Mouse (Mus musculus) natural killer cell, adult 2 months (primary cell): ENCODE data around the gene Mast4.

Experiments
- DNase-seq, 2 experiments: peaks; one replicate each; pipeline ENCODE4 v3.0.0; 2022; ENCODE audit warnings: low spot score in 2 of 2

Gene Mast4

DNA sequence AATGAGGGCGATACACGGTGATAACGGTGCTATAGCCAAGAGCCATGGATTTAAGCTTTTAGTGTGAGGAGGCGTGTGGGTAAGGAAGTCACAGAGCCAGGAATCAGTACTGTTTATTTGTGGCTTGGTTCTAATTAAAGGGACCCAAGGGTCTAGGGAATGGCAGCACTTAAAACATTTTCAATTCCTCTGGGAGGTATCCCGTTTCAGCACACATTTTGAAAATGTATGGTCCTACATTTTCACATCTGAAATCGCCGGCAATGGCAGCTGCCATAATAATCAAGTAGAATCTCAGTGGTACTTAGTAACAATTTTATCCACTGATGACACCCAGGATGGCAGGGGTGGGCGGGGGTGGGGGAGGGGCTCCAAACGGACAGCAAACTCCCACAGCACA lies 531.1 kb downstream of the Mast4 start:
- no peak for DNase-seq

DNA sequence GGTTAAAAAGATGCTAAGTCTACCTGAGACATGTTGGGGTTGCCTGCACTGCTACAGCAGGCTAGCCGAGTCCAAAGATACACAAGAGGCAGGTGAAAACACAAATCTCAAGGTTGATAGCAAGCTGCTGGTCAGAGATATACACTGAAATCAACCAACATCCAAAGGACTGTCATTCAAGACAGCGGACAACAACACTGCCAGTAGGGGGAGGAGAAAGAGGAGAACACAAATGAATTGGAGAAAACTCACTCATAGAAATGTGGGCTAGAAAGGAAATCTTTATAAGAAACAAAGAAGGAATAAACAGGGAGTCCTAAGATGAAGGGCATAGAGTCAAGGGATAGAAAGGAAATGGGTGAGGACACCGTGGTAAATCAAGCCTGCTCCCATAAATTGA lies 542.1 kb downstream of the Mast4 start:
- DNase-seq: no peak

DNA sequence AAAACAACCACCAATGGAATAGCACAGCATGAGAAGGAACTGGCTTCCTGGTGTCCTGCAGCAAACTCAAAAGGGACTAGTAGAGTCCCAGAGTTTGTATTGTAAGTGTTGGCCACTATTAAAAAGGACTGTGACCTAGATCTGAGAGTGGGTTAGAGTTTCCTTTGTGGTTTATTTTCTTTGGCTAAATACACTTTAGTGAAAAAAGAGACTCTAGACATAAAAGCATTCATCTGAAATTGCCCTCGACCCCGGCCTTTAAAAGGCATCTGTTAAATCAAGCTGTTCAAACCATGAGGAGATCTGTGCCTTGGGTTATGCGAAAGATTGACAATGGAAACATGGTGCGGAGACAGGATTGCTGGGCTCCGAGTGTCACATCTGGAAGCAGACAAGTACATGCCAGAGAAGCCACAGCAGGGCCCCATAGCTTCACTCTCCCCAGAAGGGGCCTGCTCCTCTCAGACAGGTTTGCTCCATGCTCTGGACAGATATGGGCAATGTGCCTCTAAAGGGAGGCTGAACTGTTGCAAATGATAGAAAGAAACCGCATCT lies 543.6 kb downstream of the Mast4 start:
- DNase-seq: no peak

DNA sequence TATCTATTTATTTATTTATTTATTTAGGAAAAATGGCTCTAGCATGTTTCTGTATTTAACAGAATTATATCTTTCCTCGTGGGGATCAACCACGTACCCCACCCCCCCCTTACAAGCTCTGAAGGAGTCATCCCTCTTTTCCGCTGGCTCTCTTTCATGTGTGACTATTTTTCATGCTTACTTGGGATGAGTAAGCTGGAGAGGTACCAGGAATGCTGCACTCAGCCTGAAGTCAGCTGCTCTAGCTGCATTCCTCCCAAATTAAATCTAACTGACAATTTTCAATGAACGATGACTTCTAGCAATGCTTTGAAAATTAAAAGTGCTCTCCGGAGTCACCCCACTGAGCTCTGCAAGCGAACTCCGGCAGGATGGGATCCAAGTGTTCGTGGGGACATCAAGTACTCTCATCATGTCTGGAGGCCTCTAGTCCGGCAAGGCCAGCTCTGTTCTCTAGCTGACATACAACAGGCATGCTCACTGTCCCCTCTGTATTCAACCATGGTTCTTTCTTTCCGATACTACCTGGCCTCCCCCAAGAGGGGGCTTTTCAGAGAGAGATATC lies 547.5 kb downstream of the Mast4 start:
- DNase-seq: no peak

DNA sequence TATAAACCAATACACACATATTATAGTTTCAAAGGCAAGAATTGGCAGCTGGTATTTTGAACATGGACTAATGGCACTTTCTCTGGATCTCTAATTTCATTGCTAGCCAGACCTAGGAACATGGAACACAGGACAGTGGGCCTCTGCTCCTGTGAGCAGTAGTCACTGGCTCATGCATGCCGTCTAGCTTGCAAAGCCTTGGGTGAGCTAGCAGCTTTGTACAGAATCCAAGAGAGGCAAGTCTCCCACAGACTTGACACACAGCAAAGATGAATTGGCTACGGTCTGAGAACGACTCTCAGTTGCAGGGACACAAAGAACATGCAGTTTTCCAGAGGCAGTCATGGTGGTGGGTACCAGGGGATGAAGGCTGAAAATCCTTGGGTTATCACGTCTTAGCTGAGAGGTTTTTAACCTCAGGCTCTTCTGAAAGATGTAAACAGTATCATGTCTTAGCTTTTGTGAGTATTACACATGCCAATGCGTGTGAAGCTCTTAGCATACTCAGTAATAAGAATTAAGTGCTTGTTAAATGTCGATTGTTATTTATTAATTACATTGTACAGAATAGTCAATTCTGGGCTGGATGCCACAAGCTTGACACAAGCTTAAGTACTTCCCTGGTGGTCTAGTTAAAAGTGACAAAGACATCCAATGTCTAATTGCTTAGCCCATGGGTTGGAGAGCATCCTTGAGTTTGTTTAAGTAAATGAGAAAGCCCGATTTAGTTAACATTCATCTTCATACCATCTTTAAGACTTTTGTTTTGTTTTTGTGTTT lies 550.6 kb downstream of the Mast4 start:
- DNase-seq: no peak

DNA sequence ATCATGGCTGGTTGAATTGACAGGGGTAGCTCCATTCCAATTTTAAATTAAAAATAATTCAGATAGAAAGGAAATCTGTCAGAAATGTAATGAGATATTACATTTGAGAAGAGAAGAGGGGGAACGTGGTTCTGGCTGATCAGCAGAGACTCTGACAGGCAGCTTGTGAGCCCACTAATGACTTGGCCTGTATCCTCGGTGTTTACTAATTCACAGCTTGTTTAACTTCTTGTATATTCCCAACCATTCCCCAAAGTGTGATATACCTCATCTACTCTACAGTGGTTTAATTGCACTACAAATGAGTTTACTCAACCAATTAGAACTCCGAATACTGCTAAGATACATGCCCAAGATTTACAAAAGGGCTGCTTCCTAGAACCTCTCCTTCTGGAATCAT lies 555.0 kb downstream of the Mast4 start:
- DNase-seq: no peak

DNA sequence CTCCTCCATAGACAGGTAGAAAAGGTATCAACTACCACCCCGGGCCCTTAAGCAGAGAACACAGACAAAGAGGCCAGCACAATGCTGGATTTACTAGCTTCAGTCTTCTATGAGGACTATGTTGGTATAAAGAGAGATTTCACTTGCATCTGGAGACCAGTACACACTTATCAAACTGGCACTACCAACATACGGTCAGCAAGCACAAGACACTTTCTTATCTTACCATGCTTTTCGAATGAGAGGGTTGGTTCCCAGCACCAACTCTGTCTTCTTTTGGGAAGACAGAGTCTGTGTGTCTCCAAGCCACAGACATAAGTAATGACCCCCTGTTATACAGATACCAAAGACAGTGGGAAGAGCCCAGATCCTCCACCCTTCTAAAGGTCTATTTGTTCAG lies 555.4 kb downstream of the Mast4 start:
- DNase-seq: no peak

DNA sequence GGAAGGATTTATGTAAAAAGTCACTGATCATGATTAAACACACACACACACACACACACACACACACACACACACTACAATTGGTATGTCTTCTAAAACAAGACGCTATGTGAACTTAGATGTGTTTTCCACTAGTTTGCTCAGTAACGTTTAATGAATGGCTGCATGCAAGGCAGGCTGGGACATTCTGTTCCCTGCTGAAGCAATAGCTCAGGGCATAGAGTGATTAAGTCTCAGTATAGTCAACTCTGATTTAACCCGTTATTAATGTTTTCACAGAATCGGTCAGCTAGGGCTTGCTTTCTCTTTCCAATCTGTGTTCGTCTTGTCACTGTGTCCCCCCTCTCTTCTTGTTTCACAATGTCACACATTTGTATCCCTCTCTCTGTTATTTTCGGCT lies 558.8 kb downstream of the Mast4 start:
- no peak for DNase-seq

DNA sequence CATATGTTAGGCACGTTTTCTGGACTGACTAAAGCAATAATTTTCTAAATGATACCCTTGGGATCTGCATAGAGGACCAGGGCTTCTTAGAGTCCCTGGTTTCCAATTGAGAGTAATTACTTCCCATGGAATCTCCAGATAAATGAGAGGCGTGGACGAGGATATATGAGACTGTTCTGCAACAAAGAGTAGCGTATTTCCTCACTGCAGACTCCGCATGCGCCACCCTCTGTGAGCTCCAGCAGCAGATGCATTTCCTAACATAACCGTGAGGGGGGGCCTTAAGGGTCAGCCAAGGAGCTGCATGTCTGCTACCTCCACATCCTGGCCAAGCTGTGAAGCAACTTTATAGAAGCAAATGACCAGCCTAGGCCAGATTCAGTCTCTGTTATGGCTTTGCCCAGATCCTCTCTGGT lies 559.5 kb downstream of the Mast4 start:
- DNase-seq: no peak

DNA sequence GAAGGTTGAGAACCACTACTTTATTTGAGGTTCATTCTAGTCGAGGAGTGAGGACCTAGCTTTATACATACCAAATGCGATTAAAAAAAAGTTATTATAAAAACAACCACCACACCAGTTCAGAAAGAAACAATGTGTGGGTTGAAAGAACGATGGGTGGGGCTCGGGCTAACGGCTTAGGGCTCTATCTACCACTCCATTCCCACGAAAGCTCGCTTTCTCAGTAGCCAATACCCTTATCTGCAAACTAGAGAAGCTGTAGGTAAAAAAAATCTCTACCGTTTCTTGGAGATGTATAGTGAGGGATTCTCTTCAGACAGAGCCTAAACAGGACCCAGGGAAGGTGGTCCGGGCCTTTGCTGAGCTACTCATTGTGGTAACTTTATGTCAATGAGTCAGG lies 561.1 kb downstream of the Mast4 start:
- DNase-seq: no peak

DNA sequence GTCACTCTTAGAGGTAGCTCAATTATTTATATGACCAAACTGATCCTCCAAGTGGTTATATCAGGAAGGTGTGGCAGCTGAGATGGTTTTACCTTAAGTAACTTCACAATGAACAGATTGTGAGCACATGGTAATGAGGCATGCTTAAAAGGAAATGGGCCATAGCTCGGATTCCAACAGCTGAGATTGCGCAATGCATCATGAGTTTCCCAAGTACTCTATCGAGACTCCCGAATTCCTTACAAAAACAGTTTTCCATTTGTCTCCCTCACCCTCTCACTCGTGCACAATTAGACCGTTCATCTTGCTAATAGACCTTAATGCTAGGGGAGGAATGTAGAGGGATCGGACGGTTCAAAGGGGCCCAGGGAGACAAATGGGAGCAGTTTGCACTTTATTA lies 564.1 kb downstream of the Mast4 start:
- no peak for DNase-seq

DNA sequence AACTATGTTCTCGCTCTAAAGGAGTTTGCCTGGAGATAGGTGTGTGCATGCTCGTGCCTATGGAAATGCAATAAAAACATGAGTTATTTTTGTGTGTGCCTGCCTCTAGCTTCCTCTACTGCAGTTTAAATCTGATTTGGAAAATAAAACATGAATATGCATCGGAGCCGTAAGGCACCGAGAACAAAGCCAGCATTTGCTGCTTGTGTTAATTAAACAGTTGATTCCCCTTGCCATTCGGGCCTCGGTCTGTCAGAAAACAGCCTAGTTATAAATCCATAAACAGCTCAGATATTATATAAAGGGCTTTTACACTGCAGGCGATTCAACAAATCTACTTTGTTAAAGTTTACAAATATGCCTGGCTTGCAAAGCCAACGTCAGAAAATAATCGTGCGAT lies 565.8 kb downstream of the Mast4 start:
- no peak for DNase-seq

DNA sequence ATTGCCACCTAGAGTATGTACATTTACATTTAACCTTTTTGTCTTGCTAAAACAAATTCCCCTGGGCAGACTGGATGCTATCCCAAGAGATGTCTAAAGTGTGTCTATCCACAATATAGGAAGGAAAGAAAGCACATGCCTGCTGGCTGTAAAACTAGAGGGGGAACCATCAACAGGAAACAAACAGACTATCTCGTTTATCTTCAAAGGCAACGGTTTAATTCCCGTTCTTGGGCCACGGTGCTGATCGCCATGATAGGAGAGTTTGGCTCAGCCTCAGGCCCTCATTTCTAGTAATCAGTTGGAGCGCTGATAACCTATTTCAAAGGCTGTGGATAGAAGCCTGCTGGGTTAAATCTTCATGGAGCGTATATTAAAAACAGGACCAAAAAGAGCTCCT lies 567.2 kb downstream of the Mast4 start:
- no peak for DNase-seq

DNA sequence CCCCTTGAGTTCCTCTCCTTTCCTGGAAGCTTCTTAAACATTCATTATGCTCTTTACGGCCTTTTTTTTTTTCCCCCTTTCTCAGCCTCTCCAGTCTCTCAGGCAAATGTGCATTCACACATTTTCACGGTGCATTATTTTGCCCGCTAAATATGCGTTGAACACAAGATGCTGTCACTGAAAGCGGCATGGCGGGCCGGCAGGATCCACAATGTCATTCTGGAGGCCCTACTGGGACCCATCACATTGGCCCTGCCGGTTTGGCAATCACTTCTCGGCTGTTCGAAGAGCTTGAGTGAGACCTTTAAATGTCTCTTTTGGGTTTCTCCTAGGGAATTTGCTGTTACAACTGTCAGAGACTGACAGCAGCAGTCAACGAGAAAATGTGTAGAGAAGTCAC lies 569.1 kb downstream of the Mast4 start:
- DNase-seq: no peak

DNA sequence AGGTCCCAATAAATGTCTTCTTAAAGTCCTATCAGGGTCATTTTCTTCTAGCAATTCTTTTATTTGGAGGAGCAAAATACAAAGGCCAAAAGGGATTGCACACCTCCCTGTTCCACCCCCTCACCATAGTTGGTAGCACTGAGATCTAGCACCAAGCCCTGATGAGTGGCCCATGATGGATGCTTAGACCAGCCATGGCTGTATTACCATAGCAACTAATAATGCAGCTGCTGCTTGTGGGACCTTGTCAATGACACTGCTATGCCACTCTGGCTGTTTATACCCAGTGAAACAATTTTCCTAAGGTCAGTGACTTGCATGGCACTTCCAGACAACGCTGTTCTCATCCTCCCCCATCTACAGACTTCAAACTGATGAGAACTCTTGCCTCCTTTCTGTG lies 570.1 kb downstream of the Mast4 start:
- no peak for DNase-seq

DNA sequence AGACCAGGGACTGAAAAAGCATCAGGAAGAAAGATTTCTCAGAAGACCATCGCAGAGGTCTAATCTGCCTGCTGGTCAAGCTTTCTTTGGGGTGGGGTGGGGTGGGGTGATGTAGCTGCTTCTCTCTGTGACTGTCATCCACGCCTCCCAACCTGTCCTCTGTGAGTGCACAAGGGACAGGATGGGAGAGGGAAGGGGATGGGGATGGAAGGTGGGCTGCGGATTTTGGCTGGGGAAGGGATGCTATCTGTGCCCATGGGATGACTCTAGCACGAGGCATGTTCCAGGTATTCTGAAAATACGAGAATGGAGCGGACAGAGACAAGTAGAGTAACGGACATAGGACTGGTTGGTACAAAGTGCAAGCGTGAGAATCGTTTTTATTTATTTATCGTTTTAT lies 572.1 kb downstream of the Mast4 start:
- DNase-seq: no peak

DNA sequence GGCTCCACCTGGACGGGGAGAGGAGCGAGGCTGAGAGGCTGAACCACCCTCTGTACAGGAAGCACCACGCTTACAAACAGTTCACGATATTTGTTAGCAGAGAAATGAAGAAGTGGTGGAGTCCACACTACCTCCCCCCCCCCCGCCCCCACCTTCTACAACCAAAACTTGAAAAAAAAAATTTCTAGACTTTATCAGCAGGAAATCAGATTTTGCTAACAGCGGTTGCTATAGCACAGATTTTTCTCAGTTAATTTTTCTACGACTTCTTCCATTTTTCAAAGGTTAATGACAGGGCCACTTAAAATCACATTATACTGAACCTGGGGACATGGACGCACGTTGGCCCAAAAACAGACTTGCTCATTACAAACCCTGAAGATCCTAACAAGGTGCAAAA lies 572.9 kb downstream of the Mast4 start:
- no peak for DNase-seq

DNA sequence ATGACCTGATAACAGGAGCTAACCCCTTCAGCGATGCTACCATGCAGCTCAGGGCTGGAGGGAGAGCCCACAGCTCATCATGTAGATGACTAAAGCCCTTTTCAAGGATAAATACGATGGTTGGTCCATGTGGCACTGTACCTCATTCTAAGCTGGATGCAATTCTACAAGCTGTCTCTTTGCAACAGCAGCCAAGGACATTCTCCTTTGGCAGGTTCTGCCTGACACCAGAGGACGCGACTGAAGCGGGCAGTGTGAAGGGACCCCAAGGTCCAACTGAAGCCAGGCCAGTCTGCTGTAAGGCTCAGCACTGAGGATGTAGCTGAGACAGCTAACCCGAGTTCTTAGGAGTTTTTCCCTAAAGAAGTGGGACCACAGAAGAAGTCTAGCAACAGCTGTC lies 576.3 kb downstream of the Mast4 start:
- no peak for DNase-seq

DNA sequence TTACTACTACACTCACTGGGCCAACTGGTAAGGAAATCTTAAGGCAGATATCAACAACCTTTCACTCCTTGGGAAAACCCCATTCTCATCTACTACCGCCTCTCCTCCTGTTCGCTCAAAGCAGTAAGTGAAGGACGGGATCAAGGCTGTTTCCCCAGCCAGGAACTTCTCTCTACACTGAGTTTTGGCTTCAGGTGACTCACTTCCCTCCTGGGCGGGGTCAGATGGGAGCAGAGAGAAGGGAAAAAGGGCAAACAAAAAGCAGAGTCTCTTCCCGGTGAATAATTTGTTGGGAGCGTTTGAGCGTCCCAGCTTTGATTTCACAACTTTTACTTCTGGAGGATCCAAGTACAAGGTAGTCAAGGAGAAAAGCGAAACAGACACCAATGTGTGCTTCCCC lies 578.2 kb downstream of the Mast4 start:
- DNase-seq: no peak

DNA sequence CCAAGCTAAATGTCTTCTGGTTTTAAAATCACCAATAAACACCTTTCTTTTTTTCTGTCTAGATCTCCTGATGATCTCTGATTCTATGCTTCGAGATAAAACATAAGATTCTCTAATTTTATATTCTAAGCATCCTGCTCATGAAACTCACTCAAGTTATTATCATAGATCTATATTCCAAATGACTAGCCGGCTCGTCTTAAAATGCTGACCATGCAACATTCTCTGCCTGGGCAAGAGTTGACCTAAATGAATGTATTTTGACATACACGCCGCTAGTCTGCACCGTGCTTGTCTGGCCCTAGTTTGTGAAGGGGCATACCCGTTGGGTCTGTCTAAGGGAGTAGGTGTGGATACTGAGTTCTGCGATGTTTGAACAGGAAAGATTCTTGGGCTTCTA lies 579.2 kb downstream of the Mast4 start:
- no peak for DNase-seq

DNA sequence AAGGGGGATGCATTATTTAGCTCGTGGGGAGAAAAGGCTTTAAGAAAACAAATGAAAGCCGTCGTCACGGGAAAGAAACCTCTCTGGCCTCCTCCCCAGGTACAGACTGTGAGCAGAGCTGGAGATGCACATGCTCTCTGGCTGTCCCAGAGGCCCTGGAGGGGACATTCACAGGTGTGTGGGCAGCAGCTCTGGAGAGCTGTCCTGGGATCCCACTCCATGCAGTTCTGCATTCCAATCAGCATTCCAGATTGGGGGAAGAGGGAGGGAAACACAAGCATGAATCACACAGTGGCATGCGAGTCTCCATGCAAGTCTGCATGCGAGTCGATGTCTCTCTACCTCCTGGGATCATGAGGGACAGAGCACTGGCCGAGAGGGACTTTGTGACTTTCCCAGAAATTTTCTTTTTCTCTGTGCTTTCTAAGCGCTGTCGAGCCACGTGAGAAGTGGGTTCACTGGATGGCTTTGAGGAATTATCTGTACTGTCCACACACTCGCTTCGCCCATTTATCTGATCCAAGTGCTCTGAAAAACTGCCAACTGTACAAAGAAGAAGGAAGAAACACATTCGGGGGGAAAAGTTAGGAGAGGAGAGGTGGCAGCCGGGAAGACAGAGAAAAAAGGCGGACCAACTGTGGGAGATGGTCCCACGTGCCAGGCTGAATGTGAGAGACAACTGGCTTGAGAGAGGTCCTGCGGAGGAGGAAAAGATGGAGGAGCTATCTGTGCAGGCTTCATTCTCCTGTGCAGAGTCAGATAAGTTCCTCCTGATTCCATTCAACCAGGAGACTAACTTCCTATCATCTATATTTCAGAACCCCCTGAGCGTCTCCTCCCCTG lies 580.4 kb downstream of the Mast4 start:
- DNase-seq: no peak

DNA sequence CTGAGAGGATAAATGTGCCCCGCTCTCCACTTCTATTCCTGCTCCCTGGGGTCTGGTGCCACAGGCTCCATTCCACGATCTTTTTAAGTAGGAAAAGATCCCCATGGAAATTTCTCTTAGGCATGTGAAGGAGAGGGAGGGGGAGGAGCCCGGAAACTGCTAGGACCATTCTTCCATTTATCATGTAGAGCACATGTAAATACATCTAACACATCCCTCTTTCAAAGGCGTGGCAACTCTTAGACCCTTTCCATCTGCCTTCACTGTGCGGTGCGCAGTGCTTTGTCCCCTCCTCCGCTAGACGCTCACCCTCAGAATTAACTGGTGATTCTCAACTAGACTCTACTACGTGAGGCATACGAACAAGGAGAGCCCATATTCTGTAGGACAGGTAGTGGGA lies 584.4 kb downstream of the Mast4 start:
- no peak for DNase-seq

DNA sequence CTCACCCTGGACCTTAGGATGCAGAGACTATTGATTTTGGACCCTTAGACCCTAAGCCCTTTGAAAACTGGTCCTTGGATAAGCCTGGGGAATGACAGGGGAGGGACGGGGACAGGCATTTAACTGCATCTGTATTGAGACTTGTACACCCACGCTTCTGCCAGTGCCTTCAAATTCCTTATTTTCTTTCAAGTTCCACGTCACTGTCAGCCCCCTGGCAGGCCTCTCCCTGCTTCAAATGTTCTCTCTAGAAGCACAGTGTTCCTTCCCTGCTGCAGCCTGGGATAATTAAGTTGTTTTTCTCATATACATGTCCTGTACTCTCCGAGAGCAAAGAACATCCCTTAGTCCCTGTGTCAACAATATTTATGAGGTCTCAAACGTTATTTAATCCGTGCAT lies 585.1 kb downstream of the Mast4 start:
- DNase-seq: no peak
